Mouse (Mus musculus) G1E (cell line): ENCODE measurements around the gene Krtap6-1. TPM values are rescaled to one million over a fixed set of nuclear protein-coding genes. Genes with fewer than 3 reads are reported as not detected.
"Not testable (repeated sequence)": the region's sequence is repeated elsewhere in the genome, so short reads cannot be mapped to it uniquely, and the experiment has no call there.

Source experiments
- ATAC-seq: 2 replicates; pipeline ENCODE4 v1.8.0; 2016; ENCODE audit warnings: mild to moderate bottlenecking; ENCODE audit not compliant: insufficient number of reproducible peaks, poor library complexity, low FRiP score, severe bottlenecking; ENCODE audit errors: extremely low read depth
- DNase-seq: peaks from one replicate; pipeline ENCODE4 v3.0.0; 2012; ENCODE audit warnings: low spot score
- H3K27me3 ChIP-seq: 2 replicates; pipeline ENCODE4 v1.6.1; 2012; ENCODE audit warnings: mild to moderate bottlenecking, low read length, inconsistent platforms; ENCODE audit not compliant: insufficient read depth
- H3K36me3 ChIP-seq: replicated peaks from 2 replicates; pipeline ENCODE3; 2012; ENCODE audit warnings: mild to moderate bottlenecking, inconsistent platforms
- H3K4me1 ChIP-seq: 2 replicates; pipeline ENCODE4 v1.6.1; 2012; ENCODE audit warnings: low read depth, low read length, inconsistent platforms, mixed read lengths; ENCODE audit not compliant: insufficient read depth
- H3K4me3 ChIP-seq: 2 replicates; pipeline ENCODE4 v1.5.1; 2012; ENCODE audit warnings: low read depth, mild to moderate bottlenecking, inconsistent platforms, low read length, moderate library complexity, mixed read lengths
- H3K9me3 ChIP-seq: replicated peaks from 2 replicates; pipeline ENCODE4 v1.6.1; 2012; ENCODE audit warnings: inconsistent platforms
- CTCF ChIP-seq: IDR thresholded peaks from 2 replicates; pipeline ENCODE4 v1.5.1; 2012; ENCODE audit warnings: low read depth, low read length, inconsistent platforms, mixed read lengths
- GATA1 ChIP-seq: IDR thresholded peaks from 2 replicates; pipeline ENCODE4 v1.6.1; 2012; ENCODE audit warnings: borderline replicate concordance, low read length, inconsistent platforms, mixed read lengths
- GATA2 ChIP-seq: IDR thresholded peaks from 2 replicates; pipeline ENCODE4 v1.6.1; 2012; ENCODE audit warnings: low read depth, low read length, inconsistent platforms, borderline replicate concordance
- POLR2AphosphoS5 ChIP-seq: IDR thresholded peaks from 2 replicates; pipeline ENCODE4 v1.6.1; 2012; ENCODE audit warnings: low read depth, low read length, inconsistent platforms; ENCODE audit not compliant: insufficient replicate concordance
- TAL1 ChIP-seq: conservative IDR thresholded peaks from 2 replicates; pipeline ENCODE4 v1.6.1; 2012; ENCODE audit warnings: low read depth, low read length, inconsistent platforms, mixed read lengths
- polyA plus RNA-seq: library from polyadenylated mRNA; stranded (reverse); fragments of >175 nt; gene quantifications from 2 replicates; pipeline ENCODE4 v1.2.3, GENCODE M21; 2012
- total RNA-seq, 2 experiments: library from RNA; stranded (forward) in 1 of 2; stranded (reverse) in 1 of 2; fragments of 200-1000 nt in 1 of 2; fragments of >200 nt in 1 of 2; fragmentation: Nextera tagmentation in 1 of 2; gene quantifications; 2 replicates each; pipeline ENCODE4 v1.2.3; 2014 to 2017

The Krtap6-1 gene
- not detected in 2 replicates for total RNA-seq (2014; fragmentation: Nextera tagmentation)
- not detected in 2 replicates for total RNA-seq (2017)
- polyA plus RNA-seq: not detected in 2 replicates

GRCm38 (mm10) chr16:89031399-89031798 is at the start of gene Krtap6-1:
Krtap6-1 (plus strand) TSS chr16:89031699.
- not testable (repeated sequence) for H3K27me3 ChIP-seq, DNase-seq, H3K4me1 ChIP-seq, H3K4me3 ChIP-seq, ATAC-seq, H3K9me3 ChIP-seq, H3K36me3 ChIP-seq

GRCm38 (mm10) chr16:89010659-89011058 is 20.8 kb upstream of the Krtap6-1 start, which contains the start of gene Krtap22-2:
Krtap22-2 (minus strand) TSS chr16:89010759.
- no peaks in the 10 kb centered on the region for H3K4me1 ChIP-seq
- DNase-seq: no peak
- no peaks in the 10 kb centered on the region for H3K27me3 ChIP-seq
- H3K9me3 ChIP-seq: peaks cover 12% of the 10 kb centered on the region
- H3K4me3 ChIP-seq: no peak within 1 kb of the TSS
- ATAC-seq: no peak
- H3K36me3 ChIP-seq: no peaks in the 10 kb centered on the region
- TF ChIP-seq POLR2AphosphoS5: no peak
- TF ChIP-seq GATA1: no peak
- TF ChIP-seq GATA2: no peak
- TF ChIP-seq TAL1: no peak

GRCm38 (mm10) chr16:89013973-89014372 is 17.5 kb upstream of the Krtap6-1 start:
- ATAC-seq (no peak), DNase-seq (no peak)
- no peaks in the 10 kb centered on the region for H3K27me3 ChIP-seq
- no peaks in the 10 kb centered on the region for H3K4me1 ChIP-seq
- H3K36me3 ChIP-seq: no peaks in the 10 kb centered on the region
- H3K9me3 ChIP-seq: peaks cover 12% of the 10 kb centered on the region
- TF ChIP-seq GATA1 (no peak), GATA2 (no peak), CTCF (no peak), POLR2AphosphoS5 (no peak), TAL1 (no peak)
- no peak overlapping the region for H3K4me3 ChIP-seq

GRCm38 (mm10) chr16:89014984-89015383 is 16.5 kb upstream of the Krtap6-1 start, which contains the start of gene Gm10229:
Gm10229 (plus strand) TSS chr16:89015284.
- not testable (repeated sequence) for H3K4me1 ChIP-seq, DNase-seq, H3K27me3 ChIP-seq, H3K9me3 ChIP-seq, H3K36me3 ChIP-seq, H3K4me3 ChIP-seq, ATAC-seq

- not testable (repeated sequence) for H3K9me3 ChIP-seq, ATAC-seq, H3K27me3 ChIP-seq, H3K4me1 ChIP-seq, DNase-seq, H3K4me3 ChIP-seq, H3K36me3 ChIP-seq
These were observed 9.9 kb downstream of the Krtap6-1 start, which contains the start of gene Gm10228 for GRCm38 (mm10) chr16:89041372-89041771. Gm10228 (minus strand) TSS chr16:89041472.

GRCm38 (mm10) chr16:89047783-89048182 is 16.3 kb downstream of the Krtap6-1 start, which contains the start of gene Krtap6-5:
Krtap6-5 (minus strand) TSS chr16:89047883.
- no peaks in the 10 kb centered on the region for H3K27me3 ChIP-seq
- ATAC-seq: no peak
- DNase-seq: no peak
- H3K4me1 ChIP-seq: no peaks in the 10 kb centered on the region
- H3K9me3 ChIP-seq: peaks cover 6% of the 10 kb centered on the region; the same call in 1 of the 2 replicates
- H3K36me3 ChIP-seq: no peaks in the 10 kb centered on the region
- TF ChIP-seq CTCF: no peak
- TF ChIP-seq TAL1: no peak
- TF ChIP-seq POLR2AphosphoS5: no peak
- TF ChIP-seq GATA2: no peak
- TF ChIP-seq GATA1: no peak
- H3K4me3 ChIP-seq: no peak within 1 kb of the TSS

- not testable (repeated sequence) for DNase-seq, H3K27me3 ChIP-seq, H3K9me3 ChIP-seq, ATAC-seq, H3K36me3 ChIP-seq, H3K4me3 ChIP-seq, H3K4me1 ChIP-seq
These were observed 32.4 kb downstream of the Krtap6-1 start, which contains the start of gene 1110025L11Rik for GRCm38 (mm10) chr16:89063902-89064301. 1110025L11Rik (minus strand) TSS chr16:89064002.

- not testable (repeated sequence) for ATAC-seq, H3K27me3 ChIP-seq, H3K4me1 ChIP-seq, H3K36me3 ChIP-seq, H3K4me3 ChIP-seq, H3K9me3 ChIP-seq, DNase-seq
These were observed 39.5 kb downstream of the Krtap6-1 start for GRCm38 (mm10) chr16:89071041-89071440.
